In the genomic region with DNA sequence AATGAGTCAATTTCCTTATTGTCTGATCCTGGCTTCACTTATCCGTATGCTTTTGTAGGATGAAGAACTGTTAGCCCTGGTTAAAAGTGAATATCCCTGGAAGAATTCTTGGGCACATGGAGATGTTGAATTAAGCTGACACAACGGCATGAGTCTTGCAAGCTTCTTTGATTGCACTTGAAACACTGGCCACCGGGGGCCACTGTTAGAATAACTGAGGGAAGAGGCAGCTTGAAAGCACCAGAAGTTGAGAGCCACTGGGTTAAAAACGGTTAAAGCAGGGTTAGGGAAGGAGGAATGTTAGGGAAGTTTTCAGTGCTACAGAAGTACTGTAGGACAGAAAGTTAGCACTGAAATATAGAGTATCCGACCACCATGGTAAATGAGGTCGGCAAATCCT, we compare ENCODE assay signal across 11 mouse cellular contexts.
A peak's percentile ranks its signal among the peaks of the same experiment; 100 is the strongest.
DNase-seq lines count a peak whose midpoint lies in the region; ATAC-seq and TF ChIP-seq lines count a peak whose summit lies in the region.
"Had no signal": no experiment of that assay in that cellular context is flagged by ENCODE, and none has a peak within 500 bp of the region (broad histone marks: within the 10 kb centered on the region; RNA-seq: fewer than 3 reads in every experiment).

No protein-coding gene starts in this region.

- peak; percentile 70 for TF ChIP-seq CTCF in layer of hippocampus, adult 2 months (conservative IDR thresholded peaks at IDR 0.05)

- no peaks in the 10 kb centered on the region for H3K9me3 ChIP-seq in heart, embryonic 12.5 days (replicated peaks)
- H3K9me3 ChIP-seq: stomach, embryonic 15.5 days had no signal

- H3K4me3 ChIP-seq in layer of hippocampus, adult 2 months: no peak overlapping the region
- no peak overlapping the region for H3K4me3 ChIP-seq in heart, embryonic 12.5 days
- H3K4me3 ChIP-seq: stomach, embryonic 15.5 days had no signal

- H3K36me3 ChIP-seq in heart, embryonic 12.5 days: no peaks in the 10 kb centered on the region
- H3K36me3 ChIP-seq: stomach, embryonic 15.5 days had no signal

- no peaks in the 10 kb centered on the region for H3K4me1 ChIP-seq in heart, embryonic 12.5 days (replicated peaks)
- H3K4me1 ChIP-seq: stomach, embryonic 15.5 days had no signal

- 47% methylated on average over 6 of the region's 6 CpGs for WGBS in heart, embryonic 12.5 days

- DNase-seq in adrenal gland, postnatal 14 days: peak; percentile 7
- no peak for DNase-seq in adrenal gland, adult 8-10 months
- peak; percentile 7 to 15 for DNase-seq in layer of hippocampus, adult 2 months (ENCODE audit: low spot score in 2 of 2)
- DNase-seq in layer of hippocampus, adult 9-11 months: no peak
- DNase-seq in brain, adult 2 months (ENCODE audit: low read depth, low spot score): peak; percentile 43
- peak; percentile 20 to 32 for DNase-seq in left cerebral cortex, postnatal 25 days (ENCODE audit: low spot score in 2 of 2)
- DNase-seq in urinary bladder, postnatal 4 days (ENCODE audit: low spot score in 2 of 2): no peak
- DNase-seq: heart, adult 11 months; kidney, adult 11 months had no signal

- H3K9ac ChIP-seq in heart, embryonic 12.5 days: no peak overlapping the region
- H3K9ac ChIP-seq: stomach, embryonic 15.5 days had no signal

- intact Hi-C loops in left cerebral cortex, postnatal 25 days (cut with DNase I): no loop called here

- H3K27me3 ChIP-seq in heart, embryonic 12.5 days (replicated peaks): no peaks in the 10 kb centered on the region
- H3K27me3 ChIP-seq: stomach, embryonic 15.5 days had no signal

- H3K4me2 ChIP-seq in heart, embryonic 12.5 days: no peak overlapping the region
- H3K4me2 ChIP-seq: stomach, embryonic 15.5 days had no signal

- ATAC-seq in heart, embryonic 12.5 days (ENCODE audit: insufficient number of reproducible peaks, low FRiP score): no peak

- H3K27ac ChIP-seq in layer of hippocampus, adult 2 months: no peak overlapping the region
- no peak overlapping the region for H3K27ac ChIP-seq in heart, embryonic 12.5 days (ENCODE audit: poor library complexity, severe bottlenecking)
- H3K27ac ChIP-seq: stomach, embryonic 15.5 days had no signal

Comparison
In these comparisons a context has a peak if more than half of its experiments do, and no peak if none do; other contexts are left out.
1. DNase-seq: peak in adrenal gland, postnatal 14 days (single experiment), layer of hippocampus, adult 2 months (2 of 2), brain, adult 2 months (single experiment) and left cerebral cortex, postnatal 25 days (2 of 2); none in adrenal gland, adult 8-10 months (single experiment), layer of hippocampus, adult 9-11 months (single experiment) and urinary bladder, postnatal 4 days (0 of 2).